Mouse (Mus musculus) stomach, embryonic 15.5 days (tissue): ENCODE data around the gene Cd3e. TPM values are rescaled to one million over a fixed set of nuclear protein-coding genes. Genes with fewer than 3 reads are reported as not detected.

ENCODE experiments used
- ATAC-seq: fragments of 200-750 bp; cut with Nextera tagmentation; 2 replicates; pipeline ENCODE4 v1.8.0; 2017; ENCODE audit warnings: low read depth, moderate number of reproducible peaks, moderate TSS enrichment; ENCODE audit not compliant: insufficient read depth, low FRiP score
- H3K27ac ChIP-seq: fragments of 300-500 bp; sonication (generic); 2 replicates; pipeline ENCODE4 v1.5.1; 2015; ENCODE audit warnings: mild to moderate bottlenecking, inconsistent platforms
- H3K27me3 ChIP-seq: fragments of 300-500 bp; sonication (generic); replicated peaks from 2 replicates; pipeline ENCODE4 v1.6.1; 2015; ENCODE audit warnings: inconsistent platforms
- H3K36me3 ChIP-seq: fragments of 300-500 bp; sonication (generic); 2 replicates; pipeline ENCODE4 v1.6.1; 2015; ENCODE audit warnings: inconsistent platforms
- H3K4me1 ChIP-seq: fragments of 300-500 bp; sonication (generic); 2 replicates; pipeline ENCODE4 v1.6.1; 2015; ENCODE audit warnings: inconsistent platforms
- H3K4me2 ChIP-seq: fragments of 300-500 bp; sonication (generic); 2 replicates; pipeline ENCODE4 v1.6.1; 2015; ENCODE audit warnings: mild to moderate bottlenecking, inconsistent platforms
- H3K4me3 ChIP-seq: fragments of 300-500 bp; sonication (generic); replicated peaks from 2 replicates; pipeline ENCODE4 v1.5.1; 2015; ENCODE audit warnings: inconsistent platforms
- H3K9ac ChIP-seq: fragments of 300-500 bp; sonication (generic); 2 replicates; pipeline ENCODE4 v1.6.1; 2015; ENCODE audit warnings: inconsistent platforms
- H3K9me3 ChIP-seq: fragments of 300-500 bp; sonication (generic); 2 replicates; pipeline ENCODE4 v1.6.1; 2016; ENCODE audit warnings: inconsistent platforms
- WGBS: fragments of 180-500 bp; shearing (Covaris S2); methylation state at CpG from one replicate; pipeline ENCODE4 v1.1.7; 2015; 5-methylcytosine and 5-hydroxymethylcytosine counted together
- polyA plus RNA-seq: library from polyadenylated mRNA; unstranded; fragments of >200 nt; fragmentation: Nextera tagmentation; extraction: Ambion mirVana; gene quantifications from 2 replicates; pipeline ENCODE4 v1.2.1, GENCODE M21; 2015

Cd3e gene
- polyA plus RNA-seq, 1 experiment from 2014 or later, result 2.1 TPM

DNA sequence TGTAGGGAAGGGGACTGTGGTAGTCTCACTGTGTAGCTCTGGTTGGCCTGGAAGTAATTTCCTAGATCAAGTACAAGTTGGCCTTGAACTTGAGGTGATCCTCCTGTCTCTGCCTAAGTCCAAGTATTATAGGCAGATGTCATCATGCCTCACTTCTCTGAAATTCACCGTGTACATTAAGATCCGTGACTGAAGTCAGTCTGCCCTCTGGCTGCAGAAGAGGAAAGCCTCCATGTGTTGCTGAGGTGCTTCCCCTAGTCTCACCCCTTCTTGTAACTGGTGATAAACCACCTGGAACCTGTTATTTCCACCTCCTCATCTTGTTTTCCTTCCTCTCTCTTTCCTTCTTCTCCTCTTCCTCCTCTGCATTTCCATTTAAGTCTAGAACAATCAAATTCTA, 5.5 kb upstream of the Cd3e start:
- Histone ChIP-seq H3K36me3 (no peaks in the 10 kb centered on the region), H3K27me3 (no peaks in the 10 kb centered on the region), H3K9ac (no peak overlapping the region), H3K9me3 (no peaks in the 10 kb centered on the region), H3K4me3 (no peak overlapping the region), H3K27ac (no peak overlapping the region), H3K4me1 (no peaks in the 10 kb centered on the region), H3K4me2 (no peak overlapping the region)
- ATAC-seq, result no peak
- 57% methylated on average over 2 of the region's 2 CpGs for WGBS

DNA sequence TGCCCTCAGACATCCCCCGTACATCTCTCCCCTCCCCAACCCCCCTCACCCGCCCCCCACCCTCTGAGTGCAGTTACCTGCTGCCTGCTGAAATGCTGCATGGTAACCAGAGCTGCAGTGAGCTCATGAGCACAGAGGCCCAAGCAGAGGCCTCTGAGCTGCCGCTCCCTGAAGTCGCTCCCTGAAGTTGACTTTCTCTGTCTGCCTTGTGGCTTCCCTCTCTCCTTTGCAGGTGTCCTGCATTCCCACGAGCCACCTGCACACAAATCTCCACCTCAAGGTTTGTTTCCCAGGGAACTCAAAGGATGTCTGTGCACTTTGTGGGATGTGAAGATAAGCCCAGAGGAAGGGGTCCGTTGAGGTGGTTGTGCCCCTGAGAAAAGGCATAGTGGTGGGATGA, 1.9 kb upstream of the Cd3e start:
- H3K4me1 ChIP-seq, result no peaks in the 10 kb centered on the region
- ATAC-seq, result no peak
- no peak overlapping the region for H3K9ac ChIP-seq
- no peak overlapping the region for H3K4me2 ChIP-seq
- WGBS, result 34% methylated on average over 6 of the region's 6 CpGs
- no peaks in the 10 kb centered on the region for H3K36me3 ChIP-seq
- no peaks in the 10 kb centered on the region for H3K9me3 ChIP-seq
- no peak overlapping the region for H3K4me3 ChIP-seq
- H3K27me3 ChIP-seq, result no peaks in the 10 kb centered on the region
- H3K27ac ChIP-seq, result no peak overlapping the region

DNA sequence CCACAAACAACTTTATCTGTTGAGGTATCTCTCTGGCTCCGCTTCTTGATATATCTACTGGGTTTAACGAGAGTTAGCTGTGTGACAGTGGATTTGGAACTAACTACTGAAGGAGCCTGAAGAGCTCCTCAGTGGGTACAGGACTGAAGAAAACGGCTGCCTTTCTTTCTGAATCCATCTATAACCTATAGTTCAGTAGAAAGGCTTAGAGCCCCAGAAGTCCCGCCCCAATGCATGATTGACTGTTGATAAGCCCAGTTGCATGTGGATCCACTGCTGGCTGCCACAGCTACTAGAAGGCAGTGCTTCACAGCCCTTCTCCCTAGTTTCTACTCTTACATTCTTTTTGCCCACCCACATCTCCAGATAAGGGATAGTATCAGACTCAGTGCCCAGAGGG, 1.0 kb upstream of the Cd3e start:
- H3K27ac ChIP-seq, result no peak overlapping the region
- H3K4me2 ChIP-seq, result no peak overlapping the region
- no peak for ATAC-seq
- H3K27me3 ChIP-seq, result no peaks in the 10 kb centered on the region
- no peaks in the 10 kb centered on the region for H3K36me3 ChIP-seq
- 69% methylated on average over 4 of the region's 4 CpGs for WGBS
- no peaks in the 10 kb centered on the region for H3K4me1 ChIP-seq
- no peak overlapping the region for H3K4me3 ChIP-seq
- no peak overlapping the region for H3K9ac ChIP-seq
- H3K9me3 ChIP-seq, result no peaks in the 10 kb centered on the region

DNA sequence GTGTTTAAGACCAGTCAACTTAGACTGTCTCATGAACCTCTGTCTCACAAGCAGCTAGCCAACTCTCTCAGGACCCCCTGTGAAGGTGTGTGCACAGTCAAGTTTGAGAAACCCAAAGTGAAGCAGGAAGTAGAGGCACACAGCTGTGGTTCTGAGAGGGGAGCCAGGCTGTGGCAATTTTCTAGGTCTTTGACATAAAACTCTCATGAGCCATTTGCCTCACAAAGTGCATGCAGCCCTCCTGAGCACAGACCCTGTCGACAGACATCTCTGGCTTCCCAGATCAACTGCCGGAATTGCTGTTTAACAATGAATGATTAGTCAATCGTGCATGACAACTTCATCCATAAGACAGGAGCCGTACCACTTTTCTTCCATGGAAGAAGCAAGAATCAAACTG, 1.1 kb downstream of the Cd3e start:
- ATAC-seq, result no peak
- Histone ChIP-seq H3K4me1 (no peaks in the 10 kb centered on the region), H3K4me3 (no peak overlapping the region), H3K27me3 (no peaks in the 10 kb centered on the region), H3K9ac (no peak overlapping the region), H3K4me2 (no peak overlapping the region), H3K9me3 (no peaks in the 10 kb centered on the region), H3K27ac (no peak overlapping the region), H3K36me3 (no peaks in the 10 kb centered on the region)
- WGBS, result 79% methylated on average over 4 of the region's 4 CpGs

DNA sequence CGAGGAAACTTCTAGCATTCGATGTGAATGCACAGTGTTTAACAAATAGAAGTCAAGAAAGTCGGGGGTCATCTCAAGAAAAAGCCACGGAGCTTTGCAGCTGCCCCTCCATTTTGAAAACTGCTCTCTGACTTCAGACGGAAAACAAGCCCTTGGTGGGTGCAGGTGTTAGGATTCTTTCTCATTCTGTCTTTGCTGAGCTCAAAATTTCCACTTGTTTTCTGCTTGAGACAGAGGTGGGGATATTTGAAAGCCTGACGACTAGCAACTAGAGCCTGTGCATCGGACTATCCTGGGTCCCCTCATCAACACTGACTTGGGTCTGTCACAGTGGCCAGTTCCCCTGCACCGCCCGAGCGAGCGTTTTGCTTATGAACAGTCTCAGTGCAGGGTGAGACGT, 2.0 kb downstream of the Cd3e start:
- Histone ChIP-seq H3K4me2 (no peak overlapping the region), H3K36me3 (no peaks in the 10 kb centered on the region), H3K9ac (no peak overlapping the region), H3K4me1 (no peaks in the 10 kb centered on the region), H3K27ac (no peak overlapping the region), H3K27me3 (no peaks in the 10 kb centered on the region), H3K9me3 (no peaks in the 10 kb centered on the region), H3K4me3 (no peak overlapping the region)
- 64% methylated on average over 12 of the region's 12 CpGs for WGBS
- ATAC-seq, result no peak

DNA sequence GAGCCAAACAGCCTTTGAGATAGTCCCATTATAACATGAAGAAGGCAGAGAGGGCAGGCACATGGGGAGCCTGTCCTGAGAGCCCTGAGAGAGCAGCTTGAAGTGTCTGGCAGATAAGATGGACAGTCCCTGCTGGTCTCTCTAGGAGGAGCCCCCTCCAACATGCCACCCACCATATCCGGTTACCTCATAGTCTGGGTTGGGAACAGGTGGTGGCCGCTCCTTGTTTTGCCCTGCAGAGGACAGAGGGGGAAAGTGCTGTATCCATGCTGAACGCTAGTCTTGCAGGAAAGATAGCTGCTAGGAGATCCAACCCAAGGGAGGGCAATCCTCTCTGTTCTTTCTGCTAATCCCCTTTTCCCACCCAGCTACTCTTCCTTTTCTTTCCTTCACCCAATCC, 9.2 kb downstream of the Cd3e start:
- no peak overlapping the region for H3K27ac ChIP-seq
- no peaks in the 10 kb centered on the region for H3K27me3 ChIP-seq
- ATAC-seq, result no peak
- no peaks in the 10 kb centered on the region for H3K9me3 ChIP-seq
- H3K36me3 ChIP-seq, result no peaks in the 10 kb centered on the region
- H3K4me1 ChIP-seq, result no peaks in the 10 kb centered on the region
- WGBS, result 67% methylated on average over 3 of the region's 3 CpGs
- no peak overlapping the region for H3K9ac ChIP-seq
- H3K4me3 ChIP-seq, result no peak overlapping the region
- no peak overlapping the region for H3K4me2 ChIP-seq

DNA sequence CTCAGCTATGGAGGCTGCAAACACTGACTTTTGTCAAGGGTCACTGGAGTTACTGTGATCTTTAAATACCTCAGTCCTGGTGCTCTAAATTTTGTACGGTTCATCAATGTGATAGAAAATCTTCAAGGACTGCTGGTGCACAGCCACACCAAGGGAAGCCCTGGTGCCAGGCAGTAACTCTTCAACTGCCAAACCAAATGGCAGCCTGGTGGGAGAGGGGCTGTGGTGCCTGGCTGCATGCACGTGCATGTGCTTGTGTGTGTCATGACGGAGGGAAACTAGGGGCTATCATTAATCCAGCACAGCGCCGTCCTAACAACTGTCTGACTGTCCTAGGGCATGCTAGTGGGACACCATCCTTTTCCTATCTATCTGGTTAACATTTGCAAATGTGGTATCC, 9.7 kb downstream of the Cd3e start:
- Histone ChIP-seq H3K9me3 (no peaks in the 10 kb centered on the region), H3K27ac (no peak overlapping the region), H3K9ac (no peak overlapping the region), H3K36me3 (no peaks in the 10 kb centered on the region), H3K4me2 (no peak overlapping the region), H3K27me3 (no peaks in the 10 kb centered on the region), H3K4me3 (no peak overlapping the region), H3K4me1 (no peaks in the 10 kb centered on the region)
- 72% methylated on average over 5 of the region's 5 CpGs for WGBS
- ATAC-seq, result no peak

DNA sequence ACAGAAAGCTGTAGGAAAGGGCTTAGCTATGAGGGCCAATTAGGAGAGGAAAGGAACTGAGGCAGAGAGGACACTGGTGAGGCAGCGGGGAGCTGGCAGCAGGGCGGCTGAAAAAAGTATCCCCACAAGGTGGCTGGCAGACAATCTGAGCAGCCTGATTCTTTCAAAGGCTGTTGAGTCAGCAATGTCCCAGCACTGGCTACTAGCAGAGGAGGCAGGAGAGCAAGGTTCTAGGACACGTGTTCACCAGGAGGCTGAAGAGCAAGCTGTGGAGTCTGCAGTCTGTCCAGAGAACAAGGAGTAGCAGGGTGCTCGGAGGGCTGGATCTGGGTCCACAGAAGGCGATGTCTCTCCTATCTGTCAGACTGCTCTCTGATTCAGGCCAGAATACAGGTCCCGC, 10.3 kb downstream of the Cd3e start:
- Histone ChIP-seq H3K4me2 (no peak overlapping the region), H3K4me1 (no peaks in the 10 kb centered on the region), H3K9me3 (no peaks in the 10 kb centered on the region), H3K36me3 (no peaks in the 10 kb centered on the region), H3K27ac (no peak overlapping the region), H3K27me3 (no peaks in the 10 kb centered on the region), H3K4me3 (no peak overlapping the region), H3K9ac (no peak overlapping the region)
- ATAC-seq, result no peak
- WGBS, result 59% methylated on average over 6 of the region's 6 CpGs

DNA sequence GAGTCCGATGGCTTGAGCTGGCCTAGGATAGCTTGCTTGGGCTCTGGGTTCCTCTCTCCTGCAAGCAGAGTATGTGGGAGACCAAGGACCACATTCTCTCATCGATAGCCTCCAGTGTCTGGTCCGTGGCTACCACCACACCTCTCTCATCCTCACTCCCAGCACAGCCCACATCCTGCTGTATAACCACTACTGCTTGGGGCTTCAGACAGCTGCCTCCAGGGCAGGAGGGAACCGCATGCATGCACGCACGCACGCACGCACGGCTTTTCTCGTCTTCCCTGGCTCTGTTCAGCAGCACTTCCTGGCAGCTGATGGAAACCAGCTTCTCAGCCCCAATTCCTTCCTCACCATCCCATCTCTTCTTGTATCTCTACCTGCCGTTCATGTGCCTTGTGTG, 11.3 kb downstream of the Cd3e start:
- no peak for ATAC-seq
- H3K27ac ChIP-seq, result no peak overlapping the region
- H3K4me2 ChIP-seq, result no peak overlapping the region
- H3K4me1 ChIP-seq, result no peaks in the 10 kb centered on the region
- H3K4me3 ChIP-seq, result no peak overlapping the region
- H3K9ac ChIP-seq, result no peak overlapping the region
- H3K9me3 ChIP-seq, result no peaks in the 10 kb centered on the region
- WGBS, result 72% methylated on average over 11 of the region's 11 CpGs
- H3K27me3 ChIP-seq, result no peaks in the 10 kb centered on the region
- no peaks in the 10 kb centered on the region for H3K36me3 ChIP-seq

DNA sequence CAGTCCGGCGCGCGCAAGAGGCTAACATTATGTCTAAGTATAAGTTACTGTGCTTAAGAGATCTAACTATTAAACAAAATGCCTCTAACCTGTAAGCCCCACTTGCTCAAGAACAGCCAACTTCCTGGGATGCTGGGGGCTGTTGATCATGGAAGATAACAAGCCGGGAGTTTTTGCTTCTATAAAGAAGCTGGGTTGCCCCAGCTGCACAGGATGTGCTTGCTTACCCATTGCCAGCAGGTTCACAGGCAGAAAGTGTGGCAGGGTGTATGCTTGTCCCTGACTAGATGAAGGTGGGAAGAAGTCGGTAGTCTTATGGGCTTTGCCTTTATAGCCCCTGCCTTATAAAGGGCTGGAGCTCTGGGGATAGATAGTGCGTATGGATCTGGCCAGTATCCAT, 12.8 kb downstream of the Cd3e start:
- Histone ChIP-seq H3K4me1 (no peaks in the 10 kb centered on the region), H3K9me3 (no peaks in the 10 kb centered on the region), H3K4me3 (no peak overlapping the region), H3K36me3 (no peaks in the 10 kb centered on the region), H3K4me2 (no peak overlapping the region), H3K27ac (no peak overlapping the region), H3K9ac (no peak overlapping the region), H3K27me3 (no peaks in the 10 kb centered on the region)
- 92% methylated on average over 7 of the region's 7 CpGs for WGBS
- ATAC-seq, result no peak

DNA sequence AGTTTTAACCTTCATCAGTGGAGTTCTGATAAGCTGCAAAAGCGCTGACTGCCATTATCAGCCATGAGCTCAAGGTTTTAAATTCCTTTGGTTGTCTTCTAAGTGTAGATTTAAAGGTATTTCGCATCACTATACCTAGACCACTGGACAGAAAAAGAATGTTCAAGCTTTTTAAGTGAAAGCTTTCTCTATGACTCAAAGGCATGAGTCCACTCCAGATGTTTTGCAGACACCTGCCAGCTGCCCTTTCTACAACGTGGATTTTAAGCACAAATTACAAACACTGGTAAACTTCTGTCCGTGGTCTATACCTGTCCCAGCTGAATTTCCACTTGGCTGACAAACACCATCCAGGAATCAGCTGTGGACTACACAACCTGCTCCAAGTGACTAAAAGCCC, 14.5 kb downstream of the Cd3e start:
- no peaks in the 10 kb centered on the region for H3K4me1 ChIP-seq

DNA sequence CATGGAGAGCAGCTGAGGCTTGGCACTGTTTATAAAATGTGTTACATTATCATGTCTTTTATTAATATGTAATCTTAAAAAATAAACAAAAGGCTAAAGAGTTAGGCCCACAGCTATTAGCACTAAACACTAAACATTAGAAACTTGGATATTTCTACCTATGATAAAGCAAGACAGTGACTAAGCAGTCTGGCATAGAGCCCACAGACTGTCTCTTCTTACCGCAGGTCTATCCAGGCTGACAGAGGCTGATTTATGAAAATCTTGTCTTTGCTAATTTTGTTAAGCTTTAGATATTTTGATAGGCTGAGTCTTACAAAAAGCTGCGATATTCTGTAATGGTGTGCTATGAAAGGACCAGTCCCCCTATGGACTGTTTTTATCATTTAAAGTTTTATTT, 16.2 kb downstream of the Cd3e start:
- H3K4me3 ChIP-seq, result no peak overlapping the region
- H3K9ac ChIP-seq, result no peak overlapping the region
- ATAC-seq, result no peak
- no peaks in the 10 kb centered on the region for H3K9me3 ChIP-seq
- WGBS, result 64% methylated on average over 2 of the region's 2 CpGs
- H3K27ac ChIP-seq, result no peak overlapping the region
- no peak overlapping the region for H3K4me2 ChIP-seq
- H3K4me1 ChIP-seq, result no peaks in the 10 kb centered on the region
- H3K27me3 ChIP-seq, result no peaks in the 10 kb centered on the region
- no peaks in the 10 kb centered on the region for H3K36me3 ChIP-seq

More for the DNA sequence above, 14.5 kb downstream of the Cd3e start:
- Histone ChIP-seq H3K9ac (no peak overlapping the region), H3K27me3 (no peaks in the 10 kb centered on the region), H3K9me3 (no peaks in the 10 kb centered on the region), H3K4me2 (no peak overlapping the region), H3K36me3 (no peaks in the 10 kb centered on the region), H3K27ac (no peak overlapping the region), H3K4me3 (no peak overlapping the region)
- WGBS, result 59% methylated on average over 4 of the region's 4 CpGs
- no peak for ATAC-seq

DNA sequence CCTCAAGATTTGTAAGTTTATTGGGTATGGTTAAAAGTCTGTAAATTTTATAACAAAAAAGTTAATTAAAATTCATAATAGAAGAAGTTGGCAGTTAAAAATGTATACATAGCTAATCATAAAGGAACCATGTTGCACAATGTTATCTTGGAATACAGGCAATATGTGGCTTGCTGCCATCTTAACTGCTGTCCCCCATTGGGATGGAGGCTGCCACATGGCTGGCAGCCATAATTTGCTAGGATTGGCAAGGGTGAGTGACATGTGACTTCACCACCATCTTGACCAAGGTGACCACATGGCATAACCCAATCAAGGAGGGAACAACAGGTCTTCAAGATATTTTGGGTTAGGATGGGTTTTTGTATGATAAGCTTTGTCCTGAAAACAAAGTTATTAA, 17.2 kb downstream of the Cd3e start:
- Histone ChIP-seq H3K27me3 (no peaks in the 10 kb centered on the region), H3K9ac (no peak overlapping the region), H3K36me3 (no peaks in the 10 kb centered on the region), H3K4me2 (no peak overlapping the region), H3K4me3 (no peak overlapping the region), H3K4me1 (no peaks in the 10 kb centered on the region), H3K9me3 (no peaks in the 10 kb centered on the region), H3K27ac (no peak overlapping the region)
- no peak for ATAC-seq
